Mouse (Mus musculus): ENCODE measurements around the gene Mrpl53.

DNA sequence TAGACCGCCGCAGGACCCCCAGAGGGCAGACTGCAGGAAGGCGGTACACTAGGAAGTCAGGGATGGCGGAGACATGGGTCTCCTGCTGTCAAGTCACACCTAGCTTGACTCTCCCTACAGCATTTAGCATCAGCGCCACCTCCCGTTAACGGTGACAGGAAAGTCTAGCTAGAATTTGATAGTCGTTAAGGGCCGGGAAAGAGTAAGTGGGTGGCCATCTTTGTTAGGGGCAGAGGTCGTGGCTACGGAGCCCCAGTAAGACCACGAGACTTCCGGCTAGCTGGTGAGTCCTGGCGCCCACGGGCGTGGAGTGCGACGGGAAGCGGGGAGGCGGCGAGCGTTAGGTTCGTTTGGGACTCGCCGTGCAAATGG lies 7.5 kb upstream of the Mrpl53 start, which contains the start of the genes Ccdc142 and Gm42688:
- TF ChIP-seq POLR2A (IDR thresholded peaks at IDR 0.05; ENCODE audit: low read depth, low read length) (peak; percentile 74), CTCF (conservative IDR thresholded peaks at IDR 0.05 in 1 of 2, IDR thresholded peaks at IDR 0.05 in 1 of 2; ENCODE audit: low read depth in 2 of 2, low read length in 2 of 2) (peak in 1 of 2 experiments; percentile 87; a peak in 2 of 4 replicates), JUND (conservative IDR thresholded peaks at IDR 0.05; ENCODE audit: low read depth, low read length) (no peak; the same call in 1 of the 2 replicates), TBP (conservative IDR thresholded peaks at IDR 0.05; ENCODE audit: low read depth, low read length) (peak; percentile 43; the same call in 1 of the 2 replicates)

Data from CH12.LX (cell line).